Mouse (Mus musculus) ES-CJ7 (cell line): ENCODE results near the gene Cldnd2.

Experiments
- DNase-seq: peaks from one replicate; pipeline ENCODE4 v3.0.0; 2011; ENCODE audit warnings: low read depth, low spot score

The Cldnd2 gene

GRCm38 (mm10) chr7:43490861-43491260, 50.3 kb downstream of the Cldnd2 start:
- DNase-seq = no peak
